Mouse (Mus musculus) thymus, adult 2 months (tissue): ENCODE measurements around the gene Glmp. TPM values are rescaled to one million over a fixed set of nuclear protein-coding genes. Genes with fewer than 3 reads are reported as not detected.

ENCODE experiments used
- polyA plus RNA-seq: library from polyadenylated mRNA; depleted of rRNA; stranded (reverse); fragments of >200 nt; gene quantifications from 2 replicates; pipeline ENCODE4 v1.2.3, GENCODE M21; 2012; rRNA removed

The Glmp gene
- polyA plus RNA-seq, 1 experiment: 237 TPM

Other genes starting within 250 kb of the Glmp start
- 0.47 and 0.55 TPM in 2 replicates for gene Ttc24, start 246.7 kb upstream of the Glmp start, polyA plus RNA-seq
- gene Iqgap3, start 243.1 kb upstream of the Glmp start, polyA plus RNA-seq: 19.7 and 24.6 TPM in 2 replicates
- gene Mef2d, start 182.7 kb upstream of the Glmp start, polyA plus RNA-seq: 343 and 377 TPM in 2 replicates
- gene Rhbg, start 70.3 kb upstream of the Glmp start, polyA plus RNA-seq: 2.5 and 2.7 TPM in 2 replicates
- gene Gm38392, start 37.8 kb upstream of the Glmp start, polyA plus RNA-seq: 0.11 TPM in 1 of 2 replicates, not detected in the other
- 2.8 and 3.3 TPM in 2 replicates for gene Tsacc, start 28.0 kb upstream of the Glmp start, polyA plus RNA-seq
- gene Cct3, start 27.9 kb upstream of the Glmp start, polyA plus RNA-seq: 166 and 205 TPM in 2 replicates
- 8.9 and 10.4 TPM in 2 replicates for gene Tmem79, start 11.1 kb downstream of the Glmp start, polyA plus RNA-seq
- 151 and 159 TPM in 2 replicates for gene Smg5, start 11.2 kb downstream of the Glmp start, polyA plus RNA-seq
- gene Paqr6, start 39.6 kb downstream of the Glmp start, polyA plus RNA-seq: 1.2 and 2.0 TPM in 2 replicates
- 1.2 and 2.6 TPM in 2 replicates for gene Bglap3, start 47.7 kb downstream of the Glmp start, polyA plus RNA-seq
- 2.2 and 3.8 TPM in 2 replicates for gene Bglap2, start 53.7 kb downstream of the Glmp start, polyA plus RNA-seq
- gene Bglap, start 59.4 kb downstream of the Glmp start, polyA plus RNA-seq: 1.5 and 2.7 TPM in 2 replicates
- 138 and 151 TPM in 2 replicates for gene Pmf1, start 85.3 kb downstream of the Glmp start, polyA plus RNA-seq
- gene Slc25a44, start 100.1 kb downstream of the Glmp start, polyA plus RNA-seq: 30.8 and 32.5 TPM in 2 replicates
- 99.3 and 109 TPM in 2 replicates for gene Sema4a, start 136.2 kb downstream of the Glmp start, polyA plus RNA-seq
- gene Lmna, start 184.9 kb downstream of the Glmp start, polyA plus RNA-seq: 59.3 and 61.1 TPM in 2 replicates
- gene Mex3a, start 207.4 kb downstream of the Glmp start, polyA plus RNA-seq: 22.0 and 24.2 TPM in 2 replicates
- gene Rab25, start 223.3 kb downstream of the Glmp start, polyA plus RNA-seq: 6.3 and 9.3 TPM in 2 replicates
- gene Lamtor2, start 228.1 kb downstream of the Glmp start, polyA plus RNA-seq: 128 and 141 TPM in 2 replicates
- 80.5 and 82.1 TPM in 2 replicates for gene Ubqln4, start 228.7 kb downstream of the Glmp start, polyA plus RNA-seq